Mouse (Mus musculus) neural tube, embryonic 10.5 days (tissue): ENCODE results near the gene Rasal2.

Experiments
- DNase-seq: peaks from one replicate; pipeline ENCODE4 v3.0.0-alpha.2; 2017; ENCODE audit warnings: low spot score; ENCODE audit errors: extremely low spot score

The Rasal2 gene

GRCm38 (mm10) chr1:157144621-157145020 is 267.8 kb downstream of the Rasal2 start:
- DNase-seq = no peak

GRCm38 (mm10) chr1:157143326-157143932 is 269.0 kb downstream of the Rasal2 start:
- DNase-seq = no peak

- no peak for DNase-seq
These were observed 271.4 kb downstream of the Rasal2 start for GRCm38 (mm10) chr1:157141014-157141413.

GRCm38 (mm10) chr1:157137854-157138241 is 274.5 kb downstream of the Rasal2 start:
- no peak for DNase-seq

GRCm38 (mm10) chr1:157137132-157137853 is 275.1 kb downstream of the Rasal2 start:
- no peak for DNase-seq

- DNase-seq = no peak
These were observed 284.2 kb downstream of the Rasal2 start for GRCm38 (mm10) chr1:157128219-157128618.

- DNase-seq = no peak
These were observed 288.6 kb downstream of the Rasal2 start for GRCm38 (mm10) chr1:157123836-157124235.

- no peak for DNase-seq
These were observed 293.2 kb downstream of the Rasal2 start for GRCm38 (mm10) chr1:157119168-157119567.

GRCm38 (mm10) chr1:157117440-157117839 is 295.0 kb downstream of the Rasal2 start:
- no peak for DNase-seq

- no peak for DNase-seq
These were observed 297.9 kb downstream of the Rasal2 start for GRCm38 (mm10) chr1:157114492-157114891.

- no peak for DNase-seq
These were observed 302.0 kb downstream of the Rasal2 start for GRCm38 (mm10) chr1:157110287-157110835.

GRCm38 (mm10) chr1:157108580-157108979 is 303.8 kb downstream of the Rasal2 start, which contains the start of gene Tex35:
Gene Tex35 (minus strand): TSS chr1:157108680.
- DNase-seq = no peak

- peak; percentile 42 for DNase-seq
These were observed 311.1 kb downstream of the Rasal2 start for GRCm38 (mm10) chr1:157101122-157101865.

- DNase-seq = no peak
These were observed 316.9 kb downstream of the Rasal2 start for GRCm38 (mm10) chr1:157095534-157095933.

GRCm38 (mm10) chr1:157092622-157093021 is 319.8 kb downstream of the Rasal2 start:
- DNase-seq = no peak

- no peak for DNase-seq
These were observed 320.3 kb downstream of the Rasal2 start for GRCm38 (mm10) chr1:157092140-157092539.

GRCm38 (mm10) chr1:157090835-157091234 is 321.6 kb downstream of the Rasal2 start:
- no peak for DNase-seq

GRCm38 (mm10) chr1:157086097-157086994 is 326.0 kb downstream of the Rasal2 start:
- peak; percentile 83 for DNase-seq
